Mouse (Mus musculus) liver, embryonic 14.5 days (tissue): Measurements from ENCODE around the gene Eef1a2.

Experiments
- CTCF ChIP-seq: IDR thresholded peaks from 2 replicates; pipeline ENCODE4 v1.5.1; 2016; ENCODE audit warnings: antibody characterized with exemption, low read depth, control low read depth
- EP300 ChIP-seq: IDR thresholded peaks from 2 replicates; pipeline ENCODE4 v1.6.1; 2016; ENCODE audit warnings: antibody characterized with exemption, low read depth

- TF ChIP-seq CTCF: no peak
- TF ChIP-seq EP300: no peak
These were observed 1.7 kb upstream of the Eef1a2 start for GRCm38 (mm10) chr2:181158471-181158870.
